Mouse (Mus musculus) spleen, adult 2 months (tissue): ENCODE measurements around the gene Kcnd3. TPM values are rescaled to one million over a fixed set of nuclear protein-coding genes. Genes with fewer than 3 reads are reported as not detected.

ENCODE experiments used
- DNase-seq, 2 experiments: peaks; one replicate each; pipeline versions ENCODE4 v3.0.0 to v3.0.0-alpha.2; 2012 to 2021; ENCODE audit warnings: low spot score in 2 of 2, low read depth in 1 of 2
- H3K27ac ChIP-seq: fragments of 200-500 bp; 2 replicates; pipeline ENCODE4 v1.5.1; 2012; ENCODE audit warnings: low read length, inconsistent platforms; ENCODE audit not compliant: insufficient read depth
- H3K27me3 ChIP-seq: fragments of 200-500 bp; 2 replicates; pipeline ENCODE4 v1.6.1; 2012; ENCODE audit warnings: mild to moderate bottlenecking, moderate library complexity, low read length, inconsistent platforms; ENCODE audit not compliant: control insufficient read depth, insufficient read depth
- H3K36me3 ChIP-seq: fragments of 200-500 bp; 2 replicates; pipeline ENCODE4 v1.6.1; 2012; ENCODE audit warnings: mild to moderate bottlenecking, low read length, inconsistent platforms; ENCODE audit not compliant: control insufficient read depth, insufficient read depth
- H3K4me1 ChIP-seq: fragments of 200-500 bp; 2 replicates; pipeline ENCODE4 v1.6.1; 2011; ENCODE audit warnings: inconsistent platforms; ENCODE audit not compliant: control insufficient read depth, insufficient read depth, insufficient read length
- H3K4me3 ChIP-seq: fragments of 200-500 bp; 2 replicates; pipeline ENCODE4 v1.5.1; 2011; ENCODE audit warnings: mild to moderate bottlenecking, inconsistent platforms; ENCODE audit not compliant: insufficient read depth, insufficient read length; ENCODE audit errors: extremely low read depth
- CTCF ChIP-seq: fragments of 200-500 bp; IDR thresholded peaks from 2 replicates; pipeline ENCODE4 v1.5.1; 2011; ENCODE audit warnings: mild to moderate bottlenecking, inconsistent platforms; ENCODE audit not compliant: insufficient read depth, insufficient read length, insufficient replicate concordance; ENCODE audit errors: extremely low read depth
- POLR2A ChIP-seq: fragments of 200-500 bp; IDR thresholded peaks from 2 replicates; pipeline ENCODE4 v1.6.1; 2011; ENCODE audit warnings: low read depth, low read length, inconsistent platforms
- WGBS: fragments of 180-500 bp; shearing (Covaris S2); methylation state at CpG from one replicate; pipeline ENCODE4 v1.1.7; 2018; 5-methylcytosine and 5-hydroxymethylcytosine counted together
- polyA plus RNA-seq: library from polyadenylated mRNA; depleted of rRNA; stranded (reverse); fragments of >200 nt; gene quantifications from 2 replicates; pipeline ENCODE4 v1.2.3, GENCODE M21; 2012

The Kcnd3 gene
- polyA plus RNA-seq, 1 experiment: 2.5 TPM

DNA sequence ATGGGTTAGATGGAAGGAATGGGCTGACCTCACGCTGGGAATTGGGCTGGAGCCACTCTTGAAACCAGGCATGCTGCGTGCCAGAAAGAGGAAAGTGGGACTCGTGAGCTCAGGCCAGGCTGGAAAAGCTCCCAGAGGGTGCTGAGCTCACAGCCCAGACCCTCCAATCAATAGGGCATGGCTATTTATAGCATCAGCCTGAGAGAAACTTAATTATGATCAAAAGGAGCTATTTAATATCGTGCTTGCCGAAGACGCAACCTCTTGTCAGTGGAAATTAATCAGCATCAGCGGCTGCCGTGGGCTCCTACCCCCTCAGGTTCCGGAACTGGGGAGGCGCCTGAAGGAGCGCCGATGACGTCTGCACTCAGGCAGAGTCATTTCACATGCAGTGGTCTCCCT, 31.5 kb downstream of the Kcnd3 start:
- H3K36me3 ChIP-seq: no peaks in the 10 kb centered on the region
- no peak overlapping the region for H3K4me3 ChIP-seq
- 0 out of 2 replicates have a peak, but pooled peaks cover 1% of the 10 kb centered on the region for H3K27me3 ChIP-seq
- no peak for TF ChIP-seq CTCF
- no peak for TF ChIP-seq POLR2A
- no peaks in the 10 kb centered on the region for H3K4me1 ChIP-seq
- H3K27ac ChIP-seq: no peak overlapping the region
- no peak for DNase-seq
- WGBS: 83% methylated on average over 13 of the region's 13 CpGs

DNA sequence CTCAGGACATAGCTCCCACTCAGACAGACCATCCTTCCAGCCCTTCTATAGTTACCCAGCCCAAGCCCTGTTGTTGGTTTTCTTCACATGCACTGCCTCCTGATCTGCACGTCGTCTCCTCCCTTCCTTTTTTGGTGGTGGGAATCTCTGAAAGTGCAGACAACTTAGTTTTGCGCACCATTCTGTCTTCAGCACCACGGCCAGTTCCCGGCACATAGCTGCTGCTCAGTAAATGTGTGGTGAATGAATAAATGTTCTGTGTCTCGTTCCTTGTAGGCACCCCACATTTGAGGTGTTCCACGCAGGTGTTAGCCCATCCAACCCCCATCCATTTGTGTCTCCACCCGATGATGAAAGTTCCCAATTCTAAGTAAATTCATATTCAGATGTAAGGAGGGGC, 35.0 kb downstream of the Kcnd3 start:
- no peak overlapping the region for H3K27ac ChIP-seq
- no peaks in the 10 kb centered on the region for H3K4me1 ChIP-seq
- H3K27me3 ChIP-seq: no peaks in the 10 kb centered on the region
- TF ChIP-seq POLR2A: no peak
- TF ChIP-seq CTCF: no peak
- no peaks in the 10 kb centered on the region for H3K36me3 ChIP-seq
- H3K4me3 ChIP-seq: no peak overlapping the region
- no peak for DNase-seq
- 30% methylated on average over 8 of the region's 8 CpGs for WGBS

DNA sequence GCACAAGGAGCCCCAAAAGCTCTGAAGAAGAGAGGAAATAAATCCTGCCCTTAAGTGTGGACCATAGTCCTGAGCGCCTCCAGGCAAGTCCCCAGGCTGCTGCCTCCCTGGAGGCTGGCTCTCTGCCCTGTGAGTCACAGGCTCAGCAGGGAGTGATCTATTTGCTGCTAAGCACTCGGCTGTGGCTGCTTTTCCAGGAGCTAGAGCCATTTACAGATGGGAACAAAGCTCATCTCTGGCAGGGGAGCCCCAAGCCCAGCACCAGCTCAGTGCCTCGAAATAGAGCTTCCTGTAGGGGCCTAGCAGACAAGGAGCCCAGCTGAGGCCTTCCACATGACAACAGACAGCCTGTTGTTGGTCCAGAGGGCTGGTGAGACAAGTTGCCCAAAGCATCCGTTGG, 37.5 kb downstream of the Kcnd3 start:
- no peak overlapping the region for H3K4me3 ChIP-seq
- H3K4me1 ChIP-seq: no peaks in the 10 kb centered on the region
- no peaks in the 10 kb centered on the region for H3K27me3 ChIP-seq
- no peaks in the 10 kb centered on the region for H3K36me3 ChIP-seq
- WGBS: 40% methylated on average over 4 of the region's 4 CpGs
- H3K27ac ChIP-seq: no peak overlapping the region
- TF ChIP-seq POLR2A (no peak), CTCF (no peak)
- no peak for DNase-seq

GRCm38 (mm10) chr3:105494886-105495285, 42.8 kb downstream of the Kcnd3 start:
- no peak overlapping the region for H3K4me3 ChIP-seq
- H3K27me3 ChIP-seq: no peaks in the 10 kb centered on the region
- no peak overlapping the region for H3K27ac ChIP-seq
- no peak for DNase-seq
- 61% methylated on average over 9 of the region's 9 CpGs for WGBS
- no peak for TF ChIP-seq POLR2A
- no peak for TF ChIP-seq CTCF
- no peaks in the 10 kb centered on the region for H3K4me1 ChIP-seq
- H3K36me3 ChIP-seq: no peaks in the 10 kb centered on the region

GRCm38 (mm10) chr3:105496216-105496615, 44.1 kb downstream of the Kcnd3 start:
- 89% methylated on average over 7 of the region's 7 CpGs for WGBS
- no peak overlapping the region for H3K4me3 ChIP-seq
- TF ChIP-seq CTCF: no peak
- no peak for TF ChIP-seq POLR2A
- no peak for DNase-seq
- H3K27me3 ChIP-seq: no peaks in the 10 kb centered on the region
- no peaks in the 10 kb centered on the region for H3K4me1 ChIP-seq
- H3K36me3 ChIP-seq: no peaks in the 10 kb centered on the region
- H3K27ac ChIP-seq: no peak overlapping the region

- Histone ChIP-seq H3K27me3 (no peaks in the 10 kb centered on the region), H3K4me3 (no peak overlapping the region), H3K27ac (no peak overlapping the region), H3K4me1 (no peaks in the 10 kb centered on the region), H3K36me3 (no peaks in the 10 kb centered on the region)
- DNase-seq: no peak
- 87% methylated on average over 5 of the region's 5 CpGs for WGBS
- TF ChIP-seq POLR2A (no peak), CTCF (no peak)
These were observed 44.8 kb downstream of the Kcnd3 start for GRCm38 (mm10) chr3:105496935-105497334.

DNA sequence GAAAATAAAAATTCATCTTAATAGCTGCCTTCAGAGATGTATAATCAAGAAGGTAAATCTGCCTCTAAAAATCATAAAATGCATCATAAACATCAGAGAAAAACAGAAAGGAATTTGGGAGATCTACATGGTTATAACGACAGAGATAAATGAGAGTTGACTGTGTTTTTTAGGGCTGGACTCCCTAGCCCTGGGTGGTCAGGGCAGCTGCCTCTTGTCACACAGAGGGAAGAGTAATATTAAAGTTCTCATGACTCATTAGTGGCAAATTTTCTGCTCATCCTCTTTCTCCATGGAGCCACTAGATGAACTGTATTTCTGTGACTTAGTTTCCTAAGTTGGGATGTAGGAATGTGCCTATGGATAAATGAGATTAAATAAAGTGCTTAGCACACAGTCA, 48.9 kb downstream of the Kcnd3 start:
- TF ChIP-seq CTCF (no peak), POLR2A (no peak)
- Histone ChIP-seq H3K4me3 (no peak overlapping the region), H3K36me3 (no peaks in the 10 kb centered on the region), H3K4me1 (no peaks in the 10 kb centered on the region), H3K27me3 (no peaks in the 10 kb centered on the region), H3K27ac (no peak overlapping the region)
- WGBS: 79% methylated on average over 1 of the region's 1 CpGs
- no peak for DNase-seq
